Mouse (Mus musculus) spleen, postnatal 4 days (tissue): Measurements from ENCODE around the gene Mypop.

Source experiments
- DNase-seq, 2 experiments: peaks; one replicate each; pipeline ENCODE4 v3.0.0; 2022; ENCODE audit warnings: low spot score in 2 of 2

Gene Mypop

DNA sequence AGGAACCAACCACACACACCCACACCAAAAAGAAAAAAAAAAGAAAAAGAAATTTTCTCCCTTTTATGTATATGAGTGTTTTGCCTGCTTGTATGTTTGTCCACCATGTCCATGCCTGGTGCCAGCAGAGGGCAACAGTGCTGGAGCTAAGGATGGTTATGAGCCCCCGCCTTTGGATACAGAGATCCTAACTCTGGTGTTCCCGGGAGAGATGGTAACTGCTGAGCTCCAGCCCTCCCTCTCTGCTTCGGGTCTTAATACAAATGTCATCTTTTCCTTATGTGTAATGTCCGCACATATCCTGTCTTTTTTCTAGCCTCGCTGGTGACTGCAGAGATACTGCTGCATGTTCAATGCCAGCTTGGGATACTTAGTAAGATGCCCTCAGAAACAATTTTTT, 1.1 kb upstream of the Mypop start:
- DNase-seq = no peak

DNA sequence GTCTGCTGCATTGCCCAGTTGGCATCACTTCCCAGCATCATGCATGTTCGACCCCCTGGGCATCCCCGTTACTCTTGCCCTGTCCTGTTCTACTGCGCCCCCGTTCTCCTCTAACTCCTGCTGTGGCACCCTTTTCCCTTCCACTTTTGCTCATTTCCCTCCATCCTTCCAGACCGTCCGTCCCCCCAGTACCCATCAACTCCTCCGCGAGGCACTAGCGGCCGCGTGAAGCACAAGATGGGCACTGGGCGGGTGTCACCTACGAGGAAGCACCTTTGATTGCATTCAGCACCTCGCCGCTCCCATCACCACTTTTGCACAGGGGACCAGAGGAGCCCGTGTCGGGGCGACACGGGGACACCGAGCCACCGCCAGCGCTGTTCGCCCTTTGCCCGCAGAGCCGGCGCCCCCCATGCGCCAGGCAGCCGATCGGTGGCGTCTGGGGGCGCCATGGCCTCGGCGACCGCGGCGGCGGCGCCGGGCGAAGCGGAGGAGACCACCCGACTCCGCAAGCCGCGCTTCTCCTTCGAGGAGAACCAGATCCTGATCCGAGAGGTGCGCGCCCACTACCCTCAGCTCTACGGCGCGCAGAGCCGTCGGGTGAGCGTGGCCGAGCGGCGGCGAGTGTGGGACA, 732 bp downstream of the Mypop start:
- no peak for DNase-seq

DNA sequence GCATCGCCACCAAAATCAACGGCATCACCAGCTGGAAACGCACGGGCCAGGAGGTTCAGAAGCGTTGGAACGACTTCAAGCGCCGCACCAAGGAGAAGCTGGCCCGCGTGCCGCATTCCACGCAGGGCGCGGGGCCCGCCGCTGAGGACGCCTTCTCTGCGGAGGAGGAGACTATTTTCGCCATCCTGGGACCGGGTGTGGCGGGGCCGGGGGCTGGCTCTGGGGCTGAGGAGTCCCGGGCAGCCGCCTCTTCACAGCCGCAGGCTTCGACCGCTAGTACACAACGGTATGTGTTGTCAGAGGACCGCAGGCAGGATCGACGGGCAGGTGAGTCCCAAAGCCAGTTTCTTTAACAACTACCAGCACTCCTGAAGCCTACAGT, 1.2 kb downstream of the Mypop start:
- DNase-seq = no peak

DNA sequence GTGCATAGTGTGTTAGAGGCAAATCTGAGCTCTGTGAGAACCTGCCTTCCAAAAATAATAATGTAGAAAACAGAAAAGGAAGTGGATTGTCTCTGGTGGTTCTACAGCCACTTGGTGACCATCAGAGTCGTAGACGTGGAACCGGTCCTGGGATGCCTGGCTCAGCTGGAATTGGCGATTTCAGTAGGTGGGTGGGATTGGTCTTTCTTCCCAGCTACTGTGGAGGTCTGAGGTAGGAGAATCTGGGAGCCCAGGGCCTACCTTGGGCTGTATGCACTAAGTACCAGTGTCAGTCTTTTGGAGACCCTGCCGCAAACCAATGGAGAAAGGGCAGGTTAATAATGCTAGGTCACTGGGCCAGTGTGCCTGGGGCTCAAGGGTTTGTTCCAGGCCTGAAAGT, 2.0 kb downstream of the Mypop start:
- no peak for DNase-seq

DNA sequence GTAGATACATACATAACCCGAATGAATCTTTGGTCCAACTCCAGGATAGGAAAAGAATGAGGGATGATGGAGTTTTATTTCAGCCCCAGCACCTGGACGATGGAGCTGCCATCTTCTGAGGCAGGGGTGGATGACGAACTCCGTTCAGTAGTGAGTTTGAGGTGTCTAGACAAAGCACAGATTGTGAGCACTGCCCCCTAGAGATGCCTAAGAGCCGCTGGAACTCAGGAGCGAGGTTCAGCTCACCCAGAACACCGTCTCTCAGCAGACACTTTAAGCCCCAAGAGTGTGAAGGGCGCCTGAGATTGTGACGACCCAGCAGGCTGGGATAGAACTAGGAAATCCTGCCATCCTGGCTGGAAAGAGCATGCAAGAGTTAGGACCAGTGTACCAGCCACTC, 7.8 kb downstream of the Mypop start:
- DNase-seq = no peak

DNA sequence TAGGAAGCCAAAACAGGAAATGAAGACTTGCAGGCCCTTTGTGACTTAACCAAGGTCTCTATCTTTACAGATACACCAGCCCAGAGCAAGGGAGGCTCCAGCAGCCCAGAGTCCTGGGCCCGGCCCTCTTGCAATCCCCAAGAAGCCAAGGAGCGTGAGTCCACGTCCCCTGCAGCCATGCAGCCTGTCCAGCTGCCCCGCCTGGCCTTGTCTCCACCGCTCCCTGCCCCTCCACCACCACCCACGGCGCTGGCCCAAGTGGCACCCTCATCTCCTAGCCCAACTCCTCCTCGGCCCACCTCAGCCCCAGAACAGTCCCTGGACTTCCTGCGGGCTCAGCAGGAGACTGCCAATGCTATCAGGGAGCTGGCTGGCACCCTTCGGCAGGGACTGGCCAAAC, 9.4 kb downstream of the Mypop start:
- peak in 1 of 2 experiments; percentile 73 for DNase-seq

DNA sequence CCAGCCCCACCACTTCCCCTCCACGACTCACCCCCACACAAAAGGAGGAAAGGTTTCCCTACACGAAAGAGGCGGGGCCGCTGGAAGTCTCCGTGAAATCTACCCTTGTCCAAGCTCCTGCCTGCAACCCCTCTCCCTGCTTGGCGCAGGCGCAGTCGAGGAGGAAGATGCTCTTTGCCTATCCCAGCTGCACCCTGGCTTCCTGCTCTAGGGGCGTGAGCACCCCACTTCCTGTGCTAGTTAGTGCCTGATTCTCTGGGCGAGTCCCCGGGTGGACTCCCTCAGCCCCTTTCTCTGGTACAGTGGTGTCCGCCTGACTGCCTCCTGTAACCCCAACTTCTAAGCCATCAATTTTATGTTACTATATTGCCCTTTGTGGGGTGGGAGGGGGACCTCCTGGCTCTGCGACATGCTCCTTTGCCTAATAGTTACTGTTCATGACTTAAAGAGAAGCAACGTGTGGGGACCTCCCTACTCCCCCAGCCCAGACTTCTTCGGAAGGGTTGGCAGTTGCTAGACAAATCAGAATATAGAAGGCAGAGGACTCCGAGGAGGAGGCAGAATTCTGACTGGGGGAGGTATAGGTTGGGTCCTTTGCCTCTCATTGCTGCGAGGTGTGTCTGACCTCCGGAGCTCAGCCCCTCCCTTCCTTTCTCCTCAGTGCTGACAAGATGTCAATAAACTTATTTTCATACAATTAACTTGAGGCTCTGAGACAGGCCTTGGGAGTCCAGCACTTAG, 10.2 kb downstream of the Mypop start:
- peak; percentile 79 to 90 for DNase-seq

DNA sequence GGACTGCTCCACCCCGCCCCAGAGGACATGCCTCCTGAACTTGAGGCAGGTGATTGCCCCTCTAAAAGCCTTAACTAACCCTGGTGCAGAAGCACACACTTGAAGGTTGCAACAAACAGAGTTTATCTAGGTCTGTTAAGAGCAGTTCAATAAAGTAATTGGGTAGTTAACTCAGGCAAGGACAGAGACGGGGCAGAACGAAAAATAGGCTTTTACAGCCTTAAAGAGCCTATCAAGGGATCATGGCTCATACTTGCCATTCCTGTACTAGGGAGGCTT, 10.7 kb downstream of the Mypop start:
- no peak for DNase-seq

DNA sequence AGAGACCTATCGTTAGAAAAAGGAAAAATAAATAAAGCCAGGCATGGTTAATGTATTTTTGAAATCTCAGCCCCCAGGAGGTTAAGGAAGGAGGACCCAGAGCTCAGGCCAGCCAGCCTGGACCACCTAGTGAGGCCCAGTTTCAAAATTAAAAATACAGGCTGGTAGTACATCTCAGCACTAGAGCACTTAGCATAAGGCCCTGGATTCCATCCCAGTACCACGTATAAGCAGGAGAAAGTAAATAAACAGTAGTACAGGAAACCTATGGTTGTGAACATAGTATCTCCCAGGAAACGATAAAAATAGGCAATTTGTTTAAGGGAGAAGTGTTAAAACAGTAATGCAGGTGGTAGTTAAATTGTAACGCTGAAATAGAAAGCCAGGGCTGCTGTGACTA, 11.1 kb downstream of the Mypop start:
- no peak for DNase-seq

DNA sequence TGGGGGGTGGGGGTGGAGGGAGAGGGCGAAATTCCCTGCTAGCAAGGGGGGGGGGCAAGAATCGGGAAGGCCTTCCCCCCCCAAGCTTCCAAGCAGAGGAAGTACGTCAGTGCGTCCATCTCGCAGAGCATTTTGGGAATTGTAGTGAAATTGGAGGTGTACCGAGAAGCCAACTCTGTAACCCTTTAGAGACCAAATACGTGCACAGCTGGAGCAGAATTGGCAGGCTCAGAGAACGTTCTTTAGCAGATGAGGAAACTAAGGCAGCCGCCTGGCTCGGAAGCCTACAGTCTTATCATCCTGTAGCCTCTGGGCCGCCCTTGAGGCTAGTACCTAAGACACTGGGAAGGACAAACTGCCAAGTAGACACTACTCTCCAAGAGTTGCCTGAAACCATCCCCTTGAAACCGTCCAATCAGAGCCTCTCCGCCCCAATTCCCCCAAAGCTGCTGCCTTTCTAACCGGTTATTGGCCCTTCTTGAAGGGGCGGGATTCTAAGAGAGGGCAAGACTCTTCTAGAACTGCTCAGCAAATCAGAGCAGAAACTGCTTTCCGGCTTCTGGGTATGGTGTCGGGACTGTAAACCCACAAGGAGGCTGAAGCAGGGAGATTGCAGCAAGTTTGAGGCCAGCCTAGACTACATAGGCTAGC, 11.9 kb downstream of the Mypop start:
- DNase-seq = peak; percentile 67 to 77

DNA sequence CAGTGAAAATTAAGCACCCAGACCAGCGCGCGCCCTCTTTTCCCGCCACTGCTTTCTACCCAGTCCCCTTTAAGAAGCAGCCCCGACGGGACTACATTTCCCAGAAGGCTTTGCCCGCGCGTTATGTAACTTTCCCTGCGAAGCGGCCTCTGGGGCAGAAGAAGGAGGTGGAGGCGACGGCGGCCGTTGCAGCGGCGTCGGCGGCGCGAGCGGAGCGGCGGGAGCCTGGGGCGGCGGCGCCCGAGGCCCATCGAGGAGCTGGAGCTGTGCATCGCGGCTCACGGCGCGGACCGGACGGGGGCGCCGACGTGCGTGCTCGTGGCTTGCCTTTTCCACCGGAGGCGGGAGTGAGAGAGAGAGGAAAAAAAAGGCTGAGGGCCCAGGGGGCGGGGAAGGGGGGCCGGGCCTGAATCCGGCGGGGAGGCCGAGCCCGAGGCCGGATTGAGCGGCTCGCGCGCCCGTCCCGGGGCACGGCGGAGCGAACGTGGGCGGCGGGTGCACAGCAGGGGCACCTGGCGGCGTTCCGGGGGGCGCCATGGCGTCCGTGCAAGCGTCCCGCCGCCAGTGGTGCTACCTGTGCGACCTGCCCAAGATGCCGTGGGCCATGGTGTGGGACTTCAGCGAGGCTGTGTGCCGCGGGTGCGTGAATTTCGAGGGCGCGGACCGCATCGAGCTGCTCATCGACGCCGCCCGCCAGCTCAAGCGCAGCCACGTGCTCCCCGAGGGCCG, 13.0 kb downstream of the Mypop start, which contains the start of gene Irf2bp1:
Irf2bp1 (plus strand) TSS at position 143 of the 729 bp plus-strand sequence.
- DNase-seq = peak; percentile 91 to 93

DNA sequence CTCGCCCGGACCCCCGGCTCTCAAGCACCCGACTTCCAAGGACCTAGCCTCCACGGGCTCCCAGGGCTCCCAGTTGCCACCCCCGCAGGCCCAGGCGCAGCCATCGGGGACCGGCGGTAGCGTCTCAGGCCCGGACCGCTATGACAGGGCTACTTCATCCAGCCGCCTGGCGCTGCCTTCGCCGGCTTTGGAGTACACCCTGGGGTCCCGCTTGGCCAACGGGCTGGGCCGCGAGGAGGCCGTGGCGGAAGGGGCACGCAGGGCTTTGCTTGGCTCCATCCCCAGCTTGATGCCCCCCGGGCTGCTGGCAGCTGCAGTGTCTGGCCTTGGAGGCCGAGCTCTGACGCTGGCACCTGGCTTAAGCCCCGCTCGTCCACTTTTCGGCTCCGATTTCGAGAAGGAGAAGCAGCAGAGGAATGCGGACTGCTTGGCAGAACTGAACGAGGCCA, 13.6 kb downstream of the Mypop start:
- DNase-seq = peak; percentile 34 to 79

DNA sequence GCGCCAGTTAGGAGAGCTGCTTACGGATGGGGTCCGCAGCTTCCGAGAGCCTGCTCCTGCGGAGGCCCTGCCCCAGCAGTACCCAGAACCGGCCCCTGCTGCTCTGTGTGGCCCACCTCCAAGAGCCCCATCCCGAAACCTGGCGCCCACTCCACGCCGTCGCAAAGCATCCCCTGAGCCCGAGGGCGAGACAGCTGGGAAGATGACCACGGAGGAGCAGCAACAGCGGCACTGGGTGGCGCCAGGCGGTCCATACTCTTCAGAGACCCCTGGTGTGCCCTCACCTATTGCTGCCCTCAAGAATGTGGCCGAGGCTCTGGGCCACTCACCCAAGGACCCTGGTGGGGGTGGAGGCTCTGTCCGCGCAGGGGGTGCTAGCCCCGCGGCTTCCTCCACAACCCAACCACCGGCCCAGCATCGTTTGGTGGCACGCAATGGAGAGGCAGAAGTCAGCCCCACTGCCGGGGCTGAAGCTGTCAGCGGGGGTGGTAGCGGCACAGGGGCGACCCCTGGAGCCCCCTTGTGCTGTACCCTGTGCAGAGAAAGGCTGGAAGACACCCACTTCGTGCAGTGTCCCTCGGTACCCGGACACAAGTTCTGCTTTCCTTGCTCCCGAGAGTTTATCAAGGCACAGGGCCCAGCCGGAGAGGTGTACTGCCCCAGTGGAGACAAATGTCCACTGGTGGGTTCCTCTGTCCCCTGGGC, 14.5 kb downstream of the Mypop start:
- DNase-seq = peak in 1 of 2 experiments; percentile 74

DNA sequence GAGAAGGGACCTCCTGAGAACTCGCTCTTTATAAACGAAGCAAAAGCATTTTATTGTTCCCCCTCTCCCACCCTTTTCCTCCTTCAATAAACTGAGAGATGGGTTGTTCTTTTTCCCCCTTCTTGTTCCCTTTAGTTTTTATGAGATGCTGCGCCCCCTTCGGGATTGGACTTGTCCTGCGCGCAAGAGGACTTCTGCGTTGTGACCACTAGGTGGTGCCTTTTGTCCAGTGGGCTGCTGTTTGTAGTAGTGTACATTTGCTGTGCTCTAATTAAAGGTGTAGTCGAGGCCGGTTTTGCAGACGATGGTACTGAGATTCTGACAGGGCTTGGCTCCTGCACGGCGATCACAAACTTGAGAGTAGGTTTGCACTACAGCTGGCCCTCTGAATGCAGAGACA, 15.4 kb downstream of the Mypop start:
- peak; percentile 83 to 90 for DNase-seq

DNA sequence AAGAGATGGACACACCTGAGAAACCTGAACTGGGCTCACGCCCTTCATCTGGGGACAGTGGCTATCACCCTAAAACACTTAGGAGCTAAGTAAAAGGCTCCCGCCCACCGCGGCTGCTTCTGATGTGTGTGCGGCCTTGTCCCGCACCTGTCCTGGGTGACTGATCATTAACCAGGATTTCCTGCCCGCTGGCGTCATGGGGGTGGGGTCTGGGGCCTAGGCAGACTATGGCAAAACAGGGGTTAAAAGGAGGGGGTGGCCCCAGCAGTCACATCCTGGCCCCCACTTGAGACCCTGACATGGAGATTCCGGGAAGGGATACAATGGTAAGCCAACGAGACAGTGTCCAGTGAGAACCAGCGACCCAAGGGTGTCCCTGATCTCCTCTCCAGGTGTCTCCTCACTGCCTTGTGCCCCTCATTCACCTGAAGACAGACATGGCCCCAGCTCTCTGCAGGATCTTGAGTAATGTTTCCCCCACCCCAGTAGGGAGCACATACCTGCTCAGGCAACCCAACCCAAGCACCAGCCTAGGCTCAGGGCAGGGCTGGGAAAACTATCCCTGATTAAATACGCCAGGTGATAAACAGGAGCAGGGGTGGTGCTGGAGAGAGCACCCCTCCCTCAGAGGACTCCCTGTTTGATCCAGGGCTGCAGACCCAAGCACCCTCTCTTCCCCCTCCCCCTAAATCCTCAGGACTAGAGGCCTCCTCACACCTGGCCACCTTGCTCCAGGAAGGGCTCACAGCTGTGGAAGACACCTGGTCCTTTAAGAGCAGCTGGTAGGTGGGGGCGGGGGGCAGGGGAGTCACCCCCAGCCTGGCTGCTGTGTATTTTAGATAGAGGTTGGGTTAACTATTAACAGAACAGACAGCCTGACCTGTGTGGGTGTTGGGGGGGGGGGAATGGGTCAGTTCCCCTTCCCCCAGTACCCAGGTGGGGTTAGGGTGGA, 16.3 kb downstream of the Mypop start:
- no peak for DNase-seq

DNA sequence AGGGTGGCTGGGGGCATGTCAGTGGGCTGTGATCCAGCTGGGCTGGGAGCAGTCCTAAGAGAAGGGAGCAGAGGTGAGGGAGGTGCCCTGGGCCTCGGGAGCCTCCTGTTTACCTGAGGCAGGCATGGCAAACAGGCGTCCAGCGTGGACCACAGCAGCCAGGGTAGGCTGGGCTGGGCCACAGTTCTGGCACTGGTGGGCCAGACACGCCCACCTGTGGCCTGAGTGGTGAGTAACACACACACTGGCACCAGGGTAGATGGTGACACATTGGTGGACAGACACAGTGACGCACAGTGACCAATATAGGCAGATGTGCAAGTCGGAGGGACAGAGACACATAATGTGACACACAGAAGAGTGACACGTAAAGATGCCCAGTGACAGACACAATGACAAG, 19.5 kb downstream of the Mypop start:
- no peak for DNase-seq

DNA sequence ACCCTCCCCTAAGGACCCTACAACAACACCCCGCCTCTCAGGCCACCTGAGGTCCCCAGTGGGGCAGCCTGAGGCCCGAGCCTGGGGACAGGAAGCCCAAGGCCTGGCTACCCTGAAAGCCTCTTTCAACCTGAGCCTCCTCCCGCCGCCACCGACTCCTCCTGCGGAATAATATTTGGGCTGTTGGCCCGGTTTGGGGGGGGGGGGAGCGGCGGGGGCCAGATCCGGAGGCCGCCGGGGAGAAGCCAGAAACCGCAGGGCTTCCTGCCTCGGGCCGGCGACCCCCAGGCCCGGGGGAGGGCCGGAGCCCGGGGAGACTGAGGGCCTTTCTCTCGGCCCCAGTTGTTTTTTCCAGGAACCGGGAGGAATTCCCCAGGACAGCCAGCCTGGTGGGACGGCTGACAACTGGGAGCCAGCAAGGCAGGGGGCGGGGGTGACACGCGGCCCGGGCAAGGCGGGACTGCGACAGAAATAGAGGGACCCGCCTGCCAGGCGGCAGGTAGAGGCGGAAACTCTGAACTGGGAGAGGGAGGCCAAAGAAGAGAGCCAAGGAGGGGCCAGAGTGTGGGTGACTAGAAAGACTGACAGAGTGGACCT, 21.1 kb downstream of the Mypop start:
- no peak for DNase-seq

DNA sequence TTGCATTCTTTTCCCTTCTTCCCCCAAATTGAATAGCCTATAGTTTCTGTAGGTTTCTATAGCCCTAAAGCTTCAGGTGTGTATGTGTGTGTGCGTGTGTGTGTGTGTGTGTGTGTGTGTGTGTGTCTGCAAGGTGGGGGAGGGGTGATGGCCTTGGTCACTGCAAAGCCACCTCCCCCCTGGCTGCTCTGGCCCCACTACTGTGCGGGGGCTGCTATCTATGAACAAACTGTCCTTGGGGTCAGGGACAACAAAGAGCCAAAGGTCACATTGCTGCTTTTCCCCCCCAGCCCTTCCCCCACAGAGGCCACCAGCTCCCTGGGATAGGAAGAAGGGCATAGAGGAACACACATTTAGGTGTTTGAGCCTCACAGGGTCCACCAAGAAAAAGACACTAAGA, 21.8 kb downstream of the Mypop start:
- DNase-seq = no peak

DNA sequence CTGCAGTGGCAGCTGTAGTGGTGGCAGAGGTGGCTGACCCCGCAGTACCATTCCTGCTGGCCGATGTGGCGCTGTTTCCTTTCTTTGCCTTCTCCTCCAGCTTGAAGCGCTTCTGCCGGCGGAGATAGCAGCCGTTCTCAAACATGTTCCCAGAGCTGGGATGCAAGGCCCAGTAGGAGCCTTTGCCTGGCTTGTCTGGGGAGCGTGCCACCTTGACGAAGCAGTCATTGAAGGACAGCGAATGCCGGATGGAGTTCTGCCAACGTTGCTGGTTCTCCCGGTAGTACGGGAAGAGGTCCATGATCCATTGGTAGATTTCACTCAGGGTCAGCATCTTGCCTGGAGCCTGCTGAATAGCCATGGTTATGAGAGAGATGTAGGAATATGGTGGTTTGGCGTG, 23.4 kb downstream of the Mypop start:
- DNase-seq = no peak

DNA sequence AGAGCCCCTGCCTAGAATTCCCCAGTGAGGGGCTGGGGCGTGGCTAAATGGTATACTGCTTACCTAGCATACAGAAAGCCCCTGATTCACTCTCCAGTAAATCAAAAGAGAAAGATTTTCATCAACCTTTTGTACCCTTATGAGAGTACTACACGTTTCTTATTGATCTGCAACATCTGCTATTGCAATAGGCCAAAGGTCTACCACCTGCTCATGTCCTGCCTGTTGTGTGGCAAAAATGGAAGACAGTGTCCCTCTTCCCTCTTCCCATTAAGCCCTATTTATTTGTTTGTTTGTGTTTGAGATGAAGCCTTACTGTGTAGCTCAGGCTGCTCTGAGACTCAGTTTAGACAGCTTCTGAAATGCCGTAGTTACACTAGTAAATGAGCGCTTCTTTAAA, 25.0 kb downstream of the Mypop start:
- no peak for DNase-seq
